Mouse (Mus musculus): ENCODE measurements around the gene Xbp1. TPM values are rescaled to one million over a fixed set of nuclear protein-coding genes. Genes with fewer than 3 reads are reported as not detected.

Gene Xbp1
- polyA plus RNA-seq, 1 experiment from 2014 or later, result 229 TPM

DNA sequence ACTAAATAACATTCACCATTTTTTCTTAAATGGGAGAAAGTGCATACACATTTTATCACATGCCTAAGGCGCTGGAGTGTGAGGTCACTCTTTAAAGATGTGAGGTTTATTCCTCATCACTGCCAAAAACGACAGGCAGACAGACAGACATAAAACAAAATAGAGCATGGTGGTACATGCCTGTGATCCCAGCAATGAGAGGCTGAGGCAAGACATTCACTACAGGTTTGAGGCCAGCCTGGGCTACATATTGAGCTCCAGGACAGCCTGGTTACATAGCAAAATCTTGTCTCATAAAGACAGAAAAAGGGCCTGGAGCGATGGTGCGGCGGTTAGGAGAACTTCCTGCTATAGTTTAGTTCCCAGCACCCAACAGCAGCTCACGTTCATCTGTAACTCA, 5.3 kb upstream of the Xbp1 start:
- no peak overlapping the region for H3K27ac ChIP-seq (ENCODE audit: low read length)
- no peak for ATAC-seq (ENCODE audit: low FRiP score, low TSS enrichment)
- no peaks in the 10 kb centered on the region for H3K9me3 ChIP-seq (ENCODE audit: low read length)
- no peak overlapping the region for H3K9ac ChIP-seq (replicated peaks; ENCODE audit: low read length)
- no peaks in the 10 kb centered on the region for H3K27me3 ChIP-seq (ENCODE audit: insufficient read depth, low read length)
- H3K4me1 ChIP-seq (ENCODE audit: insufficient read depth, low read length), result 0 out of 2 replicates have a peak, but pooled peaks cover 4% of the 10 kb centered on the region
- no peak overlapping the region for H3K4me2 ChIP-seq (replicated peaks; ENCODE audit: low read depth, low read length)
- WGBS, result 80% methylated on average over 6 of the region's 6 CpGs
- no peaks in the 10 kb centered on the region for H3K36me3 ChIP-seq (ENCODE audit: insufficient read depth, low read length)
- no peak overlapping the region for H3K4me3 ChIP-seq (ENCODE audit: low read length)

- no peak overlapping the region for H3K9ac ChIP-seq (replicated peaks; ENCODE audit: low read length)
- H3K36me3 ChIP-seq (ENCODE audit: insufficient read depth, low read length), result no peaks in the 10 kb centered on the region
- 80% methylated on average over 6 of the region's 6 CpGs for WGBS
- no peak overlapping the region for H3K4me3 ChIP-seq (ENCODE audit: low read length)
- H3K4me2 ChIP-seq (replicated peaks; ENCODE audit: low read depth, low read length), result no peak overlapping the region
- H3K4me1 ChIP-seq (ENCODE audit: insufficient read depth, low read length), result 0 out of 2 replicates have a peak, but pooled peaks cover 4% of the 10 kb centered on the region
- ATAC-seq (ENCODE audit: low FRiP score, low TSS enrichment), result no peak
- no peak overlapping the region for H3K27ac ChIP-seq (ENCODE audit: low read length)
- H3K9me3 ChIP-seq (ENCODE audit: low read length), result no peaks in the 10 kb centered on the region
- H3K27me3 ChIP-seq (ENCODE audit: insufficient read depth, low read length), result no peaks in the 10 kb centered on the region
These were observed 4.8 kb upstream of the Xbp1 start for GRCm38 (mm10) chr11:5515655-5516054.

DNA sequence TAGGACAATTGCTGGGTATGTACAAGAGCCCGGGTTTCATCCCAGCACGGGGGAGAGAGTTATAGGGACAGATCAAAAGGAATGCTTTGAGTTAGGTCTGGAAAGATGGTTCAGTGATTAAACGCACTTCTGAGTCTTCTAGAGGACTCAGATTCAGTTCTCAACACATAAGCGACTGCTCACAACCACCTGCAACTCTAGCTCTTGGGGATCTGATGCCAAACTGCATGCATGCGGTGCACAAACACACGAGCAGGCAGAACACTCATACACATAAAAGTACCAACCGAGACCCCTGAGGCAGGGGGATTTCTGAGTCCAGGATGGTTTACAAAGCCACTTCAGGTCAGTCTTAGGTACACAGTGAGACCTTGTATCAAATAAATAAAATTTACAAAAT, 4.3 kb upstream of the Xbp1 start:
- H3K27me3 ChIP-seq (ENCODE audit: insufficient read depth, low read length), result no peaks in the 10 kb centered on the region
- 0 out of 2 replicates have a peak, but pooled peaks cover 4% of the 10 kb centered on the region for H3K4me1 ChIP-seq (ENCODE audit: insufficient read depth, low read length)
- H3K27ac ChIP-seq (ENCODE audit: low read length), result no peak overlapping the region
- 66% methylated on average over 7 of the region's 7 CpGs for WGBS
- no peaks in the 10 kb centered on the region for H3K9me3 ChIP-seq (ENCODE audit: low read length)
- H3K9ac ChIP-seq (replicated peaks; ENCODE audit: low read length), result no peak overlapping the region
- no peak overlapping the region for H3K4me2 ChIP-seq (replicated peaks; ENCODE audit: low read depth, low read length)
- H3K4me3 ChIP-seq (ENCODE audit: low read length), result no peak overlapping the region
- ATAC-seq (ENCODE audit: low FRiP score, low TSS enrichment), result no peak
- H3K36me3 ChIP-seq (ENCODE audit: insufficient read depth, low read length), result no peaks in the 10 kb centered on the region

DNA sequence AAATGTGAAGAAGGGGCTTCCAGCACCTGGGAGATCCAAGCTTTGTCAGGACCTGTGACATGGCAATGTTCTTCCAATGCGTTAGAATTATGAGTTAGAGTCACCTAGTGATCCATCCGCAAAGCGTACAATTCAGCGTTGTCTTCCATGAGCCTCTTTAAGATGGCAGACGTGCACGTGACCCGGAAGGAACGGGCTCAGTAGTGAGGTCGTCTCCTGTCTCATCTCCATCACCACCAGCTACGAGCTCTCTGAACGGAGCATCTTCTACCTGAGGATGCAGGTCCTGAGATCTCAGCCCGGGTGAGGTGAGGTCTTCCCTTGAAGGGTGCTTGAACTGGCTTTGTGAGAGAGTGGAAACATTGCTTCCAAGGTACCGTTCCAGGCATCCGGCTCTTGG, 3.8 kb upstream of the Xbp1 start:
- no peaks in the 10 kb centered on the region for H3K27me3 ChIP-seq (ENCODE audit: insufficient read depth, low read length)
- no peak overlapping the region for H3K4me2 ChIP-seq (replicated peaks; ENCODE audit: low read depth, low read length)
- H3K4me3 ChIP-seq (ENCODE audit: low read length), result no peak overlapping the region
- no peaks in the 10 kb centered on the region for H3K9me3 ChIP-seq (ENCODE audit: low read length)
- no peak overlapping the region for H3K27ac ChIP-seq (ENCODE audit: low read length)
- no peaks in the 10 kb centered on the region for H3K36me3 ChIP-seq (ENCODE audit: insufficient read depth, low read length)
- 0 out of 2 replicates have a peak, but pooled peaks cover 4% of the 10 kb centered on the region for H3K4me1 ChIP-seq (ENCODE audit: insufficient read depth, low read length)
- ATAC-seq (ENCODE audit: low FRiP score, low TSS enrichment), result no peak
- H3K9ac ChIP-seq (replicated peaks; ENCODE audit: low read length), result no peak overlapping the region
- 92% methylated on average over 14 of the region's 14 CpGs for WGBS

DNA sequence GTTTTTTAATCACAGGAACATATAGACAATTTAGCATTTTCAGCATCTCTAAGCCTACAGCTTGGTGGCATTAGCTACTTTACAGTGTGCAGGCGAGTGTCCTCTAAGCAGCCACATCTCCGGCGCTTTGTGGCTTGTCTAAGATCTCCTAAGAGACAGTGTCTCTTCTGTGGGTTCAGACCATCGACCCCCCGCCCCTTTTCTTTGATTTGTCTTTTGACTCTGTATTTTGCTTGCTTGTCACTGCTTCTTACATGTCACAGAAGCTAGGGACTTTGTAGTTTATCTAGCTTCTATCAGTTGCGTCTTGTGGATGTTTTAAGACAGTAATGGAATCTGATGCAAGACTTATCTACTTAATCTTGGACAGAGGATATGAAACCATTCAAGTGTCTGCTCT, 3.1 kb upstream of the Xbp1 start:
- no peak overlapping the region for H3K4me3 ChIP-seq (ENCODE audit: low read length)
- H3K9ac ChIP-seq (replicated peaks; ENCODE audit: low read length), result no peak overlapping the region
- ATAC-seq (ENCODE audit: low FRiP score, low TSS enrichment), result no peak
- no peak overlapping the region for H3K4me2 ChIP-seq (replicated peaks; ENCODE audit: low read depth, low read length)
- 82% methylated on average over 6 of the region's 6 CpGs for WGBS
- peaks cover 8% of the 10 kb centered on the region for H3K4me1 ChIP-seq (ENCODE audit: insufficient read depth, low read length)
- H3K27ac ChIP-seq (ENCODE audit: low read length), result no peak overlapping the region
- no peaks in the 10 kb centered on the region for H3K27me3 ChIP-seq (ENCODE audit: insufficient read depth, low read length)
- peaks cover 1% of the 10 kb centered on the region; the same call in 1 of the 2 replicates for H3K36me3 ChIP-seq (ENCODE audit: insufficient read depth, low read length)
- H3K9me3 ChIP-seq (ENCODE audit: low read length), result no peaks in the 10 kb centered on the region

DNA sequence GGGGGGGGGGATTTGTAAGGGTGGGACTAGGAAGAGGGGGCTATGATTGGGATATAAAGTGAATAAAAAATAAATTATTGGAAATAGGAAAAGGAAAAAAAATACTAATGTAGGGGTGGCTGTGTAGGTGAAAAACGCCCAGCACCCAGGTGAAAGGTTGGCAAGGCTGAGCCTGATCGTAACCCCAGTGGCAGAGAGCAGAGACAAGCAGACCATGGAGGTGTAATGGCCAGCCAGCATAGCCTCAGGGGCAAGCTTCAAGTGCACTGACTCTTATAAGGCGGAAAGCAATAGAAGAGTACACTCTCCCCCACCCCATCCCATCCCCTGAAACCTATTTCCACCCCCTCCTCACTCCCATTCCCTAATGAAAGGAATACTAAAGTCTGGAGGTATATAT, 778 bp upstream of the Xbp1 start:
- 0 out of 2 replicates have a peak overlapping the region, but pooled peaks have one; percentile 17 for H3K9ac ChIP-seq (replicated peaks; ENCODE audit: low read length)
- 78% methylated on average over 3 of the region's 3 CpGs for WGBS
- peaks cover 21% of the 10 kb centered on the region for H3K4me1 ChIP-seq (ENCODE audit: insufficient read depth, low read length)
- H3K27me3 ChIP-seq (ENCODE audit: insufficient read depth, low read length), result no peaks in the 10 kb centered on the region
- peaks cover 23% of the 10 kb centered on the region for H3K36me3 ChIP-seq (ENCODE audit: insufficient read depth, low read length)
- no peak for ATAC-seq (ENCODE audit: low FRiP score, low TSS enrichment)
- no peak overlapping the region for H3K4me3 ChIP-seq (ENCODE audit: low read length)
- no peak overlapping the region for H3K4me2 ChIP-seq (replicated peaks; ENCODE audit: low read depth, low read length)
- H3K9me3 ChIP-seq (ENCODE audit: low read length), result no peaks in the 10 kb centered on the region
- peak overlapping the region; percentile 89; the same call in 1 of the 2 replicates for H3K27ac ChIP-seq (ENCODE audit: low read length)

DNA sequence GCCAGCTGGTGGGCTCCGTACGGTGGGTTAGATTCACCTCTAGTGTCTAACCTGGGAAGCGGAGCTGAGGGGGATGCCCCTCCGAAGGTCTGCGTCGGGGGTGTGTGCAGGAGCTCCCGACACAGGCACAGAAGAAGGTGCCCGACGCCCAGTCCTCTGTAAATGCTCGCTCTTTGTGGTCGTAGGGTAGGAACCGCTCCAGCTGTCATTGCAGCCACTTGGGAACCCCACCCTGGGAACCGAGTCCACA, 732 bp downstream of the Xbp1 start:
- peak overlapping the region; percentile 72 for H3K4me2 ChIP-seq (replicated peaks; ENCODE audit: low read depth, low read length)
- peak overlapping the region; percentile 89 for H3K27ac ChIP-seq (ENCODE audit: low read length)
- H3K9me3 ChIP-seq (ENCODE audit: low read length), result no peaks in the 10 kb centered on the region
- peak overlapping the region; percentile 98 for H3K4me3 ChIP-seq (ENCODE audit: low read length)
- H3K27me3 ChIP-seq (ENCODE audit: insufficient read depth, low read length), result no peaks in the 10 kb centered on the region
- ATAC-seq (ENCODE audit: low FRiP score, low TSS enrichment), result no peak
- H3K9ac ChIP-seq (replicated peaks; ENCODE audit: low read length), result peak overlapping the region; percentile 100
- peaks cover 21% of the 10 kb centered on the region for H3K4me1 ChIP-seq (ENCODE audit: insufficient read depth, low read length)
- 0% methylated on average over 13 of the region's 13 CpGs for WGBS
- peaks cover 36% of the 10 kb centered on the region for H3K36me3 ChIP-seq (ENCODE audit: insufficient read depth, low read length)

DNA sequence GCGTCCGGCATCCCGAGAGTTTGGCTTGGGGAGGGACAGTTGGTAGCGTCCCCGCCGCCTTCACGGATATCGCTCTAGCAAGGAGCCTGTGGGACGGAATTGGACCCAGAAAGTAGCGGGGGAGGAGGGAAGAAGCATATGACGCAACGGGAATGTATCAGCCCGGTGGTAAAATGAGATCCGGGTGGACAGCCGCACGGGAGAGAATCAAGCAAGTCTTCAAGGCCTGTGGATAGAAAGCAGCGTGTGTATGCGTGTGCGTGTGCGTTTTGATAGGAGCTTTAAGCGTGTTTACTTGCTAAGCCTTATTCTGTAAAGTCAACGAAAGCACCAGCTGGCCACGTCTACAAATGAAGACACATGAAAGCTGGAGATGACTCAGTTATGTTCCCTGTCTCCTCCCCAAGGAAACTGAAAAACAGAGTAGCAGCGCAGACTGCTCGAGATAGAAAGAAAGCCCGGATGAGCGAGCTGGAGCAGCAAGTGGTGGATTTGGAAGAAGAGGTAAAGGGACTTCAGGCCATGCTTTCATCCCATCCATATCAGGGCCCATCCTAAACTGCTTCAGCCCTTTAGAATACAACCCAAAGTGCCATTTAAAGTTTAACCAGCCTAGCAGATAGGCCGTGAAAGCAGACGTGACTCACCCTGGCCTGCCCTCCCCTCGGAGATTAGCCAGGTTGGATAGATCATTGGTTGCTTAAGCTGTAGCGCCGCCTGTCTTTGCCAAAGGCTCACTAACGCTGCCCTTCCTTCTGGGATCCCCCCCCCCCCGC, 1.2 kb downstream of the Xbp1 start:
- Histone ChIP-seq H3K9me3 (ENCODE audit: low read length) (no peaks in the 10 kb centered on the region), H3K4me1 (ENCODE audit: insufficient read depth, low read length) (peaks cover 21% of the 10 kb centered on the region), H3K27me3 (ENCODE audit: insufficient read depth, low read length) (no peaks in the 10 kb centered on the region), H3K27ac (ENCODE audit: low read length) (peak overlapping the region; percentile 89), H3K4me2 (replicated peaks; ENCODE audit: low read depth, low read length) (peak overlapping the region; percentile 72), H3K36me3 (ENCODE audit: insufficient read depth, low read length) (peaks cover 40% of the 10 kb centered on the region), H3K4me3 (ENCODE audit: low read length) (peak overlapping the region; percentile 98), H3K9ac (replicated peaks; ENCODE audit: low read length) (peak overlapping the region; percentile 100)
- WGBS, result under 1% methylated on average over 34 of the region's 34 CpGs
- ATAC-seq (ENCODE audit: low FRiP score, low TSS enrichment), result peak; percentile 33

DNA sequence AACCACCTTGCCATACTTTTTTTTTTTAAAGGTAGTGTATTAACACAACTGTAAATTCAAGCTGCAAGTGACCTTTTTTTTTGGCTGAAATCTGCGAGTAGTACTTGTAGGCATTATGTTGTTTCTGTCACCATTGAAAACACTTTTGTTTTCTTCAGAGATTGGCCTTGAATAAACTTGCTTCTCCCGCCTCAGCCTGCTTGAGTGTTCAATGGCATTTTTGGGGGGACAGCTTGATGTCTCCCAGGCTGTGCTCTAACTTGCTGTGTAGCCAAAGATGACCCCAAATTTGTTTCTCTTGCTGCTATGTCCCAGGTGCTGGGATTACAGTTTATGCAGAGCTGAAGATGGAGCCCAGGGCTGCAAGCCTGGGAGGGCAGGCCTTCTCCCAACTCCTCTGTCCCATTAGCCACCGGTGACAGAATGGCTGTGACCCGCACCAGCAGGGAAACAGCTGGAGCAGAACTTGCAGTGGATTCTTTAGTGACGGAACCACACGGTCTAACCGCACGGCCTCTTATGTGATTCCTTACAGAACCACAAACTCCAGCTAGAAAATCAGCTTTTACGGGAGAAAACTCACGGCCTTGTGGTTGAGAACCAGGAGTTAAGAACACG, 2.4 kb downstream of the Xbp1 start:
- Histone ChIP-seq H3K9ac (replicated peaks; ENCODE audit: low read length) (peak overlapping the region; percentile 33; the same call in 1 of the 2 replicates), H3K4me2 (replicated peaks; ENCODE audit: low read depth, low read length) (peak overlapping the region; percentile 72), H3K27ac (ENCODE audit: low read length) (no peak overlapping the region), H3K36me3 (ENCODE audit: insufficient read depth, low read length) (peaks cover 44% of the 10 kb centered on the region), H3K4me3 (ENCODE audit: low read length) (peak overlapping the region; percentile 98), H3K27me3 (ENCODE audit: insufficient read depth, low read length) (no peaks in the 10 kb centered on the region), H3K9me3 (ENCODE audit: low read length) (no peaks in the 10 kb centered on the region), H3K4me1 (ENCODE audit: insufficient read depth, low read length) (peaks cover 21% of the 10 kb centered on the region)
- 83% methylated on average over 11 of the region's 11 CpGs for WGBS
- ATAC-seq (ENCODE audit: low FRiP score, low TSS enrichment), result no peak

- Histone ChIP-seq H3K27me3 (ENCODE audit: insufficient read depth, low read length) (no peaks in the 10 kb centered on the region), H3K9ac (replicated peaks; ENCODE audit: low read length) (no peak overlapping the region), H3K36me3 (ENCODE audit: insufficient read depth, low read length) (peaks cover 48% of the 10 kb centered on the region), H3K4me2 (replicated peaks; ENCODE audit: low read depth, low read length) (no peak overlapping the region), H3K4me3 (ENCODE audit: low read length) (no peak overlapping the region), H3K27ac (ENCODE audit: low read length) (no peak overlapping the region), H3K4me1 (ENCODE audit: insufficient read depth, low read length) (peaks cover 17% of the 10 kb centered on the region), H3K9me3 (ENCODE audit: low read length) (no peaks in the 10 kb centered on the region)
- ATAC-seq (ENCODE audit: low FRiP score, low TSS enrichment), result no peak
- 86% methylated on average over 4 of the region's 4 CpGs for WGBS
These were observed 5.0 kb downstream of the Xbp1 start for GRCm38 (mm10) chr11:5525418-5525817.

All from kidney, embryonic 16.5 days (tissue).